Mouse (Mus musculus) intestine, embryonic 15.5 days (tissue): ENCODE measurements at regions not wholly inside any gene's neighbourhood (a gene's known extent, or its start where the extent isn't known, plus 50 kb on each side); places are given as distances from the start of the nearest gene placed in this dataset.

Source experiments
- ATAC-seq: fragments of 200-750 bp; cut with Nextera tagmentation; 2 replicates; pipeline ENCODE4 v1.8.0; 2017; ENCODE audit warnings: moderate TSS enrichment, moderate library complexity
- H3K27ac ChIP-seq: fragments of 300-500 bp; sonication (generic); 2 replicates; pipeline ENCODE4 v1.5.1; 2015; ENCODE audit warnings: mild to moderate bottlenecking, inconsistent platforms
- H3K27me3 ChIP-seq: fragments of 300-500 bp; sonication (generic); replicated peaks from 2 replicates; pipeline ENCODE4 v1.6.1; 2015; ENCODE audit warnings: inconsistent platforms
- H3K36me3 ChIP-seq: fragments of 300-500 bp; sonication (generic); 2 replicates; pipeline ENCODE4 v1.6.1; 2015; ENCODE audit warnings: inconsistent platforms
- H3K4me1 ChIP-seq: fragments of 300-500 bp; sonication (generic); replicated peaks from 2 replicates; pipeline ENCODE4 v1.6.1; 2015; ENCODE audit warnings: inconsistent platforms
- H3K4me2 ChIP-seq: fragments of 300-500 bp; sonication (generic); replicated peaks from 2 replicates; pipeline ENCODE4 v1.6.1; 2015; ENCODE audit warnings: mild to moderate bottlenecking, inconsistent platforms
- H3K4me3 ChIP-seq: fragments of 300-500 bp; sonication (generic); replicated peaks from 2 replicates; pipeline ENCODE4 v1.5.1; 2015; ENCODE audit warnings: inconsistent platforms
- H3K9ac ChIP-seq: fragments of 300-500 bp; sonication (generic); 2 replicates; pipeline ENCODE4 v1.6.1; 2015; ENCODE audit warnings: inconsistent platforms
- H3K9me3 ChIP-seq: fragments of 300-500 bp; sonication (generic); 2 replicates; pipeline ENCODE4 v1.6.1; 2016; ENCODE audit warnings: inconsistent platforms
- WGBS: fragments of 180-500 bp; shearing (Covaris S2); methylation state at CpG from one replicate; pipeline ENCODE4 v1.1.7; 2015; 5-methylcytosine and 5-hydroxymethylcytosine counted together

DNA sequence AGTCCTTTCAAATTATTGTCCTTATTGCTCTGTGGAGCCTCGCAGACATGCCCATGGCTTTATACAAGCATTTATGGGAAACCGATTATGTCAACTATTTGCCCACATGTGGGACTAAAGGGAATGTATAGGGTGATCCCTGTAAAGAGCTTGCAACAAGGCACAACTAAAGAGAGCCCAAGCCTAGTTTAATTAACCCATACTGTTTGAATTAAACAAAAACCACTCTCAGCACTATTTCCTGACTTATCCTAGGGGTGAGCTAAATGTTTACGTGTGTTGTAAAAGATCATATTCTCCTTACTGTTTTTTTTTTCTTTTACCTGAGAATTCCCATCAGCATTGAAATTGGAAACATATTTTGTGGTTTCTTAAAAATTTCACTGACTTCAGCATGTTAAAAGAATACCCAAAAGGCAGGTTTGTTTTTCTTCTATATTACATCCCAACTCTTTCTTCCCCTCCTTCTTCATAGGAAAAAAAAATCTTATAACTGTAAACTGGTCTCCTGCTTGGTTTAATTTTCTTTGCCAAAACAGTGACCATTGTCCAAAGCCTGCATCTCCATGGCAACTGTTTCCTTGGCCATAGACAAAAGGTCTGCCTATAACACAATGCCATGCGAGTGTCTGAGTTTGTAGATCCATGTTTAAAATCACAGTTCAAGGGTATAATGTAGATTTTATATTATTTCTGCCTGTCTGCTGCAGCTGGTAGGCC lies 148.2 kb upstream of the Galnt5 start:
- ATAC-seq, result no peak
- 71% methylated on average over 4 of the region's 4 CpGs for WGBS
- H3K4me2 ChIP-seq, result no peak overlapping the region
- no peak overlapping the region for H3K4me3 ChIP-seq
- no peak overlapping the region for H3K27ac ChIP-seq
- H3K9me3 ChIP-seq, result no peaks in the 10 kb centered on the region
- H3K4me1 ChIP-seq, result no peaks in the 10 kb centered on the region
- no peak overlapping the region for H3K9ac ChIP-seq
- no peaks in the 10 kb centered on the region for H3K36me3 ChIP-seq
- no peaks in the 10 kb centered on the region for H3K27me3 ChIP-seq

DNA sequence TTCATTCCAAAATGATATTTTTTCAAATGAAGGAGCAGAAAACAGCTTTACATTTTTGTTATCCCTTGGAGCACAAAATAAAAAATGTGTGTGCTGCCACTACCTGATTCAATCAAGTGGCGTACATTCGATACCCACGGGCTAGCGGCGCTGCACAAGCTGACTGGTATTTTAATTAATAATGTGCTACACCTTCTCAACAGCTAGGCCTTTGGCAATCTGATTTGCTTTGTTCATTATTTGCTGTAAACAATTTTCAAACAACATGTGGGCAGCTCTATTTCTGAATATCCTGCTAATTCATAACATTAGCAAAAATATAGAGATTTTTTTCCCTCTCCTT lies 147.7 kb upstream of the Galnt5 start:
- H3K27ac ChIP-seq, result no peak overlapping the region
- 91% methylated on average over 5 of the region's 5 CpGs for WGBS
- H3K9ac ChIP-seq, result no peak overlapping the region
- H3K27me3 ChIP-seq, result no peaks in the 10 kb centered on the region
- no peak overlapping the region for H3K4me3 ChIP-seq
- no peaks in the 10 kb centered on the region for H3K4me1 ChIP-seq
- ATAC-seq, result no peak
- H3K36me3 ChIP-seq, result no peaks in the 10 kb centered on the region
- H3K9me3 ChIP-seq, result no peaks in the 10 kb centered on the region
- H3K4me2 ChIP-seq, result no peak overlapping the region

DNA sequence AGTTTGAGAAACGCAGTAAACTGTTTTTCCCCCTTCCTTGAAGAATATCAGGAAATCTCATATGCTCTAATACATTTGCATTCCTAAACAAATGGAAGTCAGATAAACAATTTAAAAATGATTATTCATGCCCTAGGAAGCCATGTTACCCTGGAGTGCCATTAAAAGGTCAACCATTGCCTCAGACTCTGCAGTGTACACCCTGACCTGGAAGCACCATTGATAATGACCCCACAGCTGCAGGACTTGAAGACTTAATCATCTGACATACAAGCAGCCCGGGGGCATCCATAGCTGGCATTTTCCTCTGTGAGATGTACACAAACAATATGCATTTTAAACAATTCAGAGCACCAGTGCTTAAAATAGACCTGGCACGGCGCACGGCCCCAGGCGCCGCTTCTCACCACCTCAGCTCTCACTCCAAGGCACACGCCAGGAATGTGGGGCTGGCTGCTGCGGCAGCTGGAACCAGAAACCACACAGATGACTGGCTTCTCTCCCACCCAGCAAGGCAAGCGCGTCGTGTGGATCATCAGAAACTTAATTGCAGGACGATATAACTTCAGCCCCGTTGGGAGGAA lies 141.1 kb upstream of the Galnt5 start:
- no peak overlapping the region for H3K4me3 ChIP-seq
- no peak for ATAC-seq
- no peak overlapping the region for H3K27ac ChIP-seq
- WGBS, result 66% methylated on average over 14 of the region's 14 CpGs
- no peak overlapping the region for H3K9ac ChIP-seq
- H3K4me2 ChIP-seq, result no peak overlapping the region
- H3K27me3 ChIP-seq, result no peaks in the 10 kb centered on the region
- H3K9me3 ChIP-seq, result no peaks in the 10 kb centered on the region
- no peaks in the 10 kb centered on the region for H3K4me1 ChIP-seq
- H3K36me3 ChIP-seq, result no peaks in the 10 kb centered on the region

DNA sequence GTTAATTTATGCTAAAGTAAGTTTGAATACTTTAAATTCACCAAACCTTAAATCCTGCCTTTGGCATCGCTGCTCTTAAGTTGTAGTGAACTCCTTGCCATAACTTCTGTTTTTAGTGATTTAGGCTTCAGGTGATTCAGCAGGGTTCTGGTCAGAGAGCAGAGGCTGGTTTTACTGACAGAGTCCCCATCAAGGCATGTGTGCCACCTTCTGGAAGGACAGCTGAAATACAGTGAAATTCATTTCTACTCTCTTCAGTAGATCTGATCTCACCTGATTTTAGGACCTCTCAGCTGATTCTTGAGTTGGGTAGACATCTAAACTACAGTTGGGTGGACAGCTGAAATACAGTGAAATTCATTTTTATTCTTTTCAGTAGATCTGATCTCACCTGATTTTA lies 132.4 kb upstream of the Galnt5 start:
- no peak overlapping the region for H3K4me2 ChIP-seq
- H3K9ac ChIP-seq, result no peak overlapping the region
- H3K27me3 ChIP-seq, result no peaks in the 10 kb centered on the region
- ATAC-seq, result no peak
- H3K4me3 ChIP-seq, result no peak overlapping the region
- no peaks in the 10 kb centered on the region for H3K9me3 ChIP-seq
- H3K4me1 ChIP-seq, result no peaks in the 10 kb centered on the region
- H3K27ac ChIP-seq, result no peak overlapping the region
- 49% methylated on average over 1 of the region's 1 CpGs for WGBS
- H3K36me3 ChIP-seq, result no peaks in the 10 kb centered on the region

DNA sequence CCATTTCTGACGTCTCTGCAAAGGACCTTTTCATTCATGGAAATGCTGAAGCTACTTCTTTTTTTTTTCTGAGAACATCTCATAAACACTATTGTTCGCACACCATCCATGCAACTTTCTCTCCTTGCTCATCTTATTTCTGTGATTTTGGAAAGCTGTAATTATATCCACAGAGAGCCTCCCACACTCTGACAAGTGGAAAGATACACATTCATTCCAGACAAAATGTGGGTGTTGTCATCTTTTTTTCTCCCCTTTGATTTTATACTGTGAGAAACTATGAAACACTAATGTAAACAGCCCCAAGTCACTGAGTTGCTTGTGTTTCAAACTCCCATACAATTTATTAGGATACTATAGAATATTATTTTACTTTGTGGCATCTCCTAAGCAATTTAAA lies 129.6 kb upstream of the Galnt5 start:
- no peaks in the 10 kb centered on the region for H3K27me3 ChIP-seq
- H3K9ac ChIP-seq, result no peak overlapping the region

DNA sequence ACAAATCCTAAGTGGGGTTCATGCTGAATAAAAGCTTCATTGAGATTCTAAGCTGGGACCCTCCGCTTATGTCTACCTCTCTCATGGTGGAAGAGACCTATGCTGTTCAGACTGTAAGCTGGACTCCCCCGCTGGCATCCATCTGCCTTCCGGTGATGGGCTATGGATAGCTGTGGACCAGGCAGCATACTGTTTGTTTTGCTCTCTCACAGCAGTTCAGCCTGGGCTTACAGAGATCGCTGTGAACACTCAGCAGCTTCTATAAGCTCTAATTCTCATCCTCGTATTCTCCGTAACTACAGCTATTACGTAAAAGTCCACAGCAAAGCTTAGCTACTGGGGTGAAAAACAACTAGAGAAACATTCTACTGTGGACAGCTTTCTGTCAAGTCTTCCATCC lies 97.5 kb upstream of the Galnt5 start:
- Histone ChIP-seq H3K36me3 (no peaks in the 10 kb centered on the region), H3K4me2 (no peak overlapping the region), H3K9me3 (no peaks in the 10 kb centered on the region), H3K27me3 (no peaks in the 10 kb centered on the region), H3K9ac (no peak overlapping the region), H3K27ac (no peak overlapping the region), H3K4me1 (no peaks in the 10 kb centered on the region), H3K4me3 (no peak overlapping the region)
- 76% methylated on average over 7 of the region's 7 CpGs for WGBS
- no peak for ATAC-seq

More for the DNA sequence above, 129.6 kb upstream of the Galnt5 start:
- no peak for ATAC-seq
- no peak overlapping the region for H3K4me3 ChIP-seq
- 78% methylated on average over 2 of the region's 2 CpGs for WGBS
- H3K36me3 ChIP-seq, result no peaks in the 10 kb centered on the region
- no peaks in the 10 kb centered on the region for H3K4me1 ChIP-seq
- no peaks in the 10 kb centered on the region for H3K9me3 ChIP-seq
- H3K27ac ChIP-seq, result no peak overlapping the region
- no peak overlapping the region for H3K4me2 ChIP-seq

DNA sequence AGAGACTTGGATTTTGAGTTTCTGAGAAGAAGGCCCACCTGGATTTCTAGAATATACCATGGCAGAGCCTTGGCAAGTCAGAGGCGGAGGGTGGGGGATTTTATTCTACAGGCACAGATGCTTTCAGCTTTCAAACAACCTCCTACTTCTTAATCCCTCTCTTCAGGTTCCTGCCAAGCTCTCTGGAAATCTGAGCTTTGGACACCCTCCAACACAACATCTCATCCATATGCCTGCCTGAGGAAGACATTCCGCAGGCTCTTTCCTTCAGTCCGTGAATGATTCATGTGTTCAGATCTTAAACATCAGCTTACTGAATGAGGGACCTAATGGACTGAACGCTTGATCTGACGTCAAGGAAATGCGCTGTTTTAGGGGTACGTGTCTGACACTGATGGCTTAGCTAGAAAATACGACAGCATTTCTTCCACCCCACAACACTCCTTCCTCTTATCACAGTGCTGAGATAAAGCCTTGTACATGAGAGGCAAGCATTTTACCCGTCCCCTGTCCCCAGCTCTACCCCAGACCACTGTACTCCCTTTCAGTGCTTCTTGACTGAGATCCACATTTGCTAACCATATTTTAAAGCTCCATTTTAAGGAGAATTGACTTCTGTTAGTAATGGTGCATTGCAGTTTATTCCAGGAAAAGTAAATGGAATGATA lies 97.0 kb upstream of the Galnt5 start:
- Histone ChIP-seq H3K27me3 (no peaks in the 10 kb centered on the region), H3K4me3 (no peak overlapping the region), H3K36me3 (no peaks in the 10 kb centered on the region), H3K9me3 (no peaks in the 10 kb centered on the region), H3K4me1 (no peaks in the 10 kb centered on the region), H3K9ac (no peak overlapping the region), H3K27ac (no peak overlapping the region), H3K4me2 (no peak overlapping the region)
- no peak for ATAC-seq
- WGBS, result 46% methylated on average over 9 of the region's 9 CpGs

DNA sequence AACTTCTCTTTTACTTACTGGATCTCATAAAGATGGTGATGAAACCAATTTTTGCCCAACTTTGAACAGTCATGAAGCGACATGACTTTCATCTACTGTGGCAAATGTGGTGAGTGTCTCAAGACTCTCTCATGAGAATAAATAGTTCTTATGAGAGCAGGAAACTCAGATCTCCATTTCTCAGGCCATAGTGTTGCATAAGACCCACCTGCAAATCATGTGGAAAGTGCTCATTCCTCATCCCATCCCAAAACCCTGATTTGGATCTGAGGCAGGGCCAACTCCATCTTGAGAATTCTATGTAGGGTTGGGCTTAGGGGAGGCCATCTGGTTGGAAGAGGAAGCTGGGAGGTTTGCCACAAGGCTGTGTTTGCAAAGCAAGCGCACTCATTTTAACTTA lies 92.5 kb upstream of the Galnt5 start:
- H3K27ac ChIP-seq, result no peak overlapping the region
- no peak for ATAC-seq
- H3K4me2 ChIP-seq, result no peak overlapping the region
- H3K9me3 ChIP-seq, result no peaks in the 10 kb centered on the region
- no peaks in the 10 kb centered on the region for H3K27me3 ChIP-seq
- 91% methylated on average over 2 of the region's 2 CpGs for WGBS
- H3K36me3 ChIP-seq, result no peaks in the 10 kb centered on the region
- H3K4me1 ChIP-seq, result no peaks in the 10 kb centered on the region
- no peak overlapping the region for H3K4me3 ChIP-seq
- H3K9ac ChIP-seq, result no peak overlapping the region

DNA sequence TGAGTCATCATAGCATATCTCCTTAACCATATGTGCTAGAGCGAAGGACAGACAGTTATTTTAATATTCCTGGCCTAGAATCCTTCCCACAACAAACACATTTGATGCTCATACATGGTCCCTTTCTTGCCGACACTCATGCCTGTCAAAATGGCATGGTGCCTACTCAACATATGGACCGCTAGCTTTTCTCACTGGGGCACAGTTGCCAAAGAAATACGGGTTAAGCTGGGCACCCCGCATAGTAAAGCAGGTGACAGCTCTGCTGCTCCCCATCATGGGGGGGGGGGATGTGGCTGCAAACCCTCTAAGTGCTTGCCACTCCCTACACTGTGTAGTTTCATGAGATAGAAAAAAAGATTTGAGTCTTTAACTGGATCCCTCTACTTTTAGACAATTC lies 90.7 kb upstream of the Galnt5 start:
- no peaks in the 10 kb centered on the region for H3K27me3 ChIP-seq
- H3K4me1 ChIP-seq, result no peaks in the 10 kb centered on the region
- H3K9ac ChIP-seq, result no peak overlapping the region
- H3K27ac ChIP-seq, result no peak overlapping the region
- H3K9me3 ChIP-seq, result no peaks in the 10 kb centered on the region
- H3K36me3 ChIP-seq, result no peaks in the 10 kb centered on the region
- H3K4me3 ChIP-seq, result no peak overlapping the region
- no peak for ATAC-seq
- H3K4me2 ChIP-seq, result no peak overlapping the region
- 89% methylated on average over 5 of the region's 5 CpGs for WGBS

DNA sequence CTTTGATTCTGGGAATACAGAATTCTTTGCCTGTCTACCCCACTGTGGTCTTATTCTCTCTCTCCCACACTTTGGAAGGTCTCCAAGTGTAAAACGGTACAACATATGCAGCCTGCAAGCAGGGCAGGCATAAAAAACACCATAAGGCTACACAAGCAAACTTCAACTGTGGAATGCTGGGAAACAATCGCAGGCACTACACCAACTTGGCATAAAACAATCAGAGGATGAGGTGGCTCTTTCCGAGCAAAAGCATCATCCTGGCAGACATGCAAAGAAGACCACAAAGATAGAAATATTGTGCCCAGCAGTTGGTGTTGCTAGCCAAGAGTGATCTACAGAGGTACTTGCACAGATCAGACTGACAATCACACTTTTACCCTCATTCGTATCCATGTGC lies 88.0 kb upstream of the Galnt5 start:
- Histone ChIP-seq H3K4me3 (no peak overlapping the region), H3K9me3 (no peaks in the 10 kb centered on the region), H3K9ac (no peak overlapping the region), H3K27ac (no peak overlapping the region), H3K36me3 (no peaks in the 10 kb centered on the region), H3K27me3 (no peaks in the 10 kb centered on the region), H3K4me1 (no peaks in the 10 kb centered on the region), H3K4me2 (no peak overlapping the region)
- no peak for ATAC-seq
- WGBS, result 76% methylated on average over 4 of the region's 4 CpGs

DNA sequence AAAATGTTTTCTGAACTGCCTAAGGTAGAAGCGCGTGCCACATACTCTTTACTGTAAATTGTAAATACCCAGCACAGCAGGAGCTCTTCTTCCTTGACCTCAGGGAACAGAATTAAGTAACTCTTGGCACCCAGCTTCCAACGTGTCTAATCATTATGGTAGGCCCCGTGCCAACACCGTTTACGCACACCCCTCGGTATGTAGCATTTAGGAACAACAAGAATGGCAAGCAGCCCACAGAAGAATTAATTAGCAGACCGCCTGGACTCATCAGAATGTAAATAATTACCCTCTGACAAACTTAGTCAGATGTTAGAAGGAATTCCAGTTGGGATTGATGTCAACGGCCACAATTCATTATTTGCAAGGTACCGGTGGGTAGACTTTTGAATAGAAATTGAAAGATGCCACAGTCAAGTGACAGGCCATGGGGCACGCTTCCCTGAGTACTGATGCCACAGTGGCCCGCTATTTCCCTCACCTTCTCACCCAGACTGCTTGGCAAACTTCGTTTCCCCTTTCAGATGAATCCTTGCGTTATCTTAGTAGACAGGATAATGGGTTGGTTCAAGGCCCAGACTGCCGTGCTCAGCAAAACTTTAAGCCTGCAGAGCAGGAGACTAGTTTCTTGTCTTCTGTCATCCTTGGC lies 81.2 kb upstream of the Galnt5 start:
- Histone ChIP-seq H3K9me3 (no peaks in the 10 kb centered on the region), H3K27me3 (no peaks in the 10 kb centered on the region), H3K4me3 (no peak overlapping the region), H3K4me1 (no peaks in the 10 kb centered on the region), H3K4me2 (no peak overlapping the region), H3K9ac (no peak overlapping the region), H3K27ac (no peak overlapping the region), H3K36me3 (no peaks in the 10 kb centered on the region)
- ATAC-seq, result no peak
- 84% methylated on average over 15 of the region's 15 CpGs for WGBS

DNA sequence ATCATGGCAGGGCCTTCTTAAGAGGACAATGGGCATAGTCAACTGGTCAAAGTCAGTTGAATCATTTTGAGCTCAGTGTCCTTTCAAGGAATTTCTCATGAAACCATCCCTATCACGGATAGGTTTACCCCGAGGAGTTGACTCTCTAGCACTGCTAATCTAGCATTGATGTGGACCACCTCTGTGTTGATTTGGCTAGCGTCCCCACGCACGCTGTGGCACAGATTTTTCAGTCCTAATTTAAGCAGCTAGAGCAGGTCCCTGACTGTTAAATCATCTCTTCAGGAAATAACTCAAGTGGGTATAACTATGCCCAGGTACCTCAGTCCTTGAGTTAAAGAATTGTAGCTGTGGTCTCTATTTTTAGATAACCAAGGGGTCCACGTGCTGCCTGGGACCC lies 80.0 kb upstream of the Galnt5 start:
- WGBS, result 92% methylated on average over 6 of the region's 6 CpGs
- ATAC-seq, result no peak

More for the DNA sequence above, 80.0 kb upstream of the Galnt5 start:
- Histone ChIP-seq H3K4me1 (no peaks in the 10 kb centered on the region), H3K27ac (no peak overlapping the region), H3K9me3 (no peaks in the 10 kb centered on the region), H3K27me3 (no peaks in the 10 kb centered on the region), H3K36me3 (no peaks in the 10 kb centered on the region), H3K4me2 (no peak overlapping the region), H3K9ac (no peak overlapping the region), H3K4me3 (no peak overlapping the region)
